Mouse (Mus musculus): ENCODE results near the gene Dmrtc2.
"Not testable (repeated sequence)": the region's sequence is repeated elsewhere in the genome, so short reads cannot be mapped to it uniquely, and the experiment has no call there.

Gene Dmrtc2

GRCm38 (mm10) chr7:24869532-24870165 is at the start of gene Dmrtc2, which contains the start of gene Lypd4:
Dmrtc2 (plus strand) TSS chr7:24870057.
Lypd4 (minus strand) TSS chr7:24869941.
- in situ Hi-C loops (cut with MboI, MseI), result no loop called here

GRCm38 (mm10) chr7:24824452-24824851 is 45.4 kb upstream of the Dmrtc2 start:
- in situ Hi-C loops (cut with MboI, MseI), result no loop called here

- in situ Hi-C loops (cut with MboI, MseI), result no loop called here
These were observed 42.7 kb upstream of the Dmrtc2 start for GRCm38 (mm10) chr7:24827181-24827580.

GRCm38 (mm10) chr7:24838732-24839409 is 31.0 kb upstream of the Dmrtc2 start:
- in situ Hi-C loops (cut with MboI, MseI), result loop anchor here (5.0 kb wide), 1 partner anchor 738 kb away; no protein-coding TSS in a partner anchor

- in situ Hi-C loops (cut with MboI, MseI), result loop anchor here (5.0 kb wide), 1 partner anchor 738 kb away; no protein-coding TSS in a partner anchor
These were observed 30.4 kb upstream of the Dmrtc2 start for GRCm38 (mm10) chr7:24839410-24839808.

- in situ Hi-C loops (cut with MboI, MseI), result no loop called here
These were observed 29.5 kb upstream of the Dmrtc2 start for GRCm38 (mm10) chr7:24840331-24840730.

GRCm38 (mm10) chr7:24841009-24841408 is 28.8 kb upstream of the Dmrtc2 start:
- in situ Hi-C loops (cut with MboI, MseI), result no loop called here

GRCm38 (mm10) chr7:24844144-24844543 is 25.7 kb upstream of the Dmrtc2 start:
- in situ Hi-C loops (cut with MboI, MseI), result no loop called here

- in situ Hi-C loops (cut with MboI, MseI), result no loop called here
These were observed 24.7 kb upstream of the Dmrtc2 start for GRCm38 (mm10) chr7:24845181-24845580.

GRCm38 (mm10) chr7:24845713-24846112 is 24.1 kb upstream of the Dmrtc2 start:
- in situ Hi-C loops (cut with MboI, MseI), result no loop called here

GRCm38 (mm10) chr7:24846576-24846975 is 23.3 kb upstream of the Dmrtc2 start:
- in situ Hi-C loops (cut with MboI, MseI), result not testable (repeated sequence)

- in situ Hi-C loops (cut with MboI, MseI), result no loop called here
These were observed 19.7 kb upstream of the Dmrtc2 start for GRCm38 (mm10) chr7:24850162-24850561.

GRCm38 (mm10) chr7:24850899-24851303 is 19.0 kb upstream of the Dmrtc2 start:
- in situ Hi-C loops (cut with MboI, MseI), result no loop called here

GRCm38 (mm10) chr7:24851596-24852325 is 18.1 kb upstream of the Dmrtc2 start:
- in situ Hi-C loops (cut with MboI, MseI), result no loop called here

GRCm38 (mm10) chr7:24852557-24853232 is 17.2 kb upstream of the Dmrtc2 start:
- in situ Hi-C loops (cut with MboI, MseI), result no loop called here

- in situ Hi-C loops (cut with MboI, MseI), result no loop called here
These were observed 16.7 kb upstream of the Dmrtc2 start for GRCm38 (mm10) chr7:24853233-24853563.

GRCm38 (mm10) chr7:24853695-24854094 is 16.2 kb upstream of the Dmrtc2 start:
- in situ Hi-C loops (cut with MboI, MseI), result no loop called here

GRCm38 (mm10) chr7:24856460-24857120 is 13.3 kb upstream of the Dmrtc2 start:
- in situ Hi-C loops (cut with MboI, MseI), result no loop called here

GRCm38 (mm10) chr7:24859234-24859633 is 10.6 kb upstream of the Dmrtc2 start:
- in situ Hi-C loops (cut with MboI, MseI), result no loop called here

GRCm38 (mm10) chr7:24861913-24862312 is 7.9 kb upstream of the Dmrtc2 start, which contains the start of gene Gm9844:
Gm9844 (plus strand) TSS chr7:24862213.
- in situ Hi-C loops (cut with MboI, MseI), result no loop called here

GRCm38 (mm10) chr7:24862853-24863252 is 7.0 kb upstream of the Dmrtc2 start:
- in situ Hi-C loops (cut with MboI, MseI), result no loop called here
